Mouse (Mus musculus) liver, postnatal 0 days (tissue): ENCODE measurements around the gene Cd80. TPM values are rescaled to one million over a fixed set of nuclear protein-coding genes. Genes with fewer than 3 reads are reported as not detected.
A peak's percentile ranks its signal among the peaks of the same experiment; 100 is the strongest.

Experiments
- ATAC-seq: fragments of 200-750 bp; cut with Nextera tagmentation; 2 replicates; pipeline ENCODE4 v1.8.0; 2017; ENCODE audit warnings: mild to moderate bottlenecking, moderate library complexity
- DNase-seq: peaks from one replicate; pipeline ENCODE4 v3.0.0-alpha.2; 2016
- H3K27ac ChIP-seq: fragments of 300-500 bp; sonication (generic); 2 replicates; pipeline ENCODE4 v1.5.1; 2014; ENCODE audit warnings: antibody characterized with exemption, moderate library complexity, mild to moderate bottlenecking, low read depth
- H3K27me3 ChIP-seq: fragments of 300-500 bp; sonication (generic); 2 replicates; pipeline ENCODE4 v1.6.1; 2014; ENCODE audit warnings: low read length, control low read depth, mixed read lengths; ENCODE audit not compliant: insufficient read depth
- H3K36me3 ChIP-seq: fragments of 300-500 bp; sonication (generic); replicated peaks from 2 replicates; pipeline ENCODE4 v1.6.1; 2014; ENCODE audit warnings: mild to moderate bottlenecking, control low read depth, low read length, moderate library complexity, mixed read lengths; ENCODE audit not compliant: insufficient read depth
- H3K4me1 ChIP-seq: fragments of 300-500 bp; sonication (generic); 2 replicates; pipeline ENCODE4 v1.6.1; 2014; ENCODE audit warnings: antibody characterized with exemption, mild to moderate bottlenecking, control low read depth; ENCODE audit not compliant: insufficient read depth
- H3K4me2 ChIP-seq: fragments of 300-500 bp; sonication (generic); 2 replicates; pipeline ENCODE4 v1.6.1; 2014; ENCODE audit warnings: low read depth, mild to moderate bottlenecking, low read length, moderate library complexity, mixed read lengths
- H3K4me3 ChIP-seq: fragments of 300-500 bp; sonication (generic); 2 replicates; pipeline ENCODE4 v1.5.1; 2014; ENCODE audit warnings: low read depth, low read length
- H3K9ac ChIP-seq: fragments of 300-500 bp; sonication (generic); replicated peaks from 2 replicates; pipeline ENCODE4 v1.6.1; 2014; ENCODE audit warnings: mild to moderate bottlenecking, moderate library complexity
- H3K9me3 ChIP-seq: fragments of 300-500 bp; sonication (generic); 2 replicates; pipeline ENCODE4 v1.6.1; 2016; ENCODE audit warnings: mild to moderate bottlenecking, control low read depth, low read length, mixed read lengths
- CTCF ChIP-seq: sonication (generic); IDR thresholded peaks from 2 replicates; pipeline ENCODE4 v1.5.1; 2016; ENCODE audit warnings: antibody characterized with exemption, low read depth
- EP300 ChIP-seq: IDR thresholded peaks from 2 replicates; pipeline ENCODE4 v1.6.1; 2016; ENCODE audit warnings: antibody characterized with exemption, low read depth, mild to moderate bottlenecking
- WGBS: fragments of 180-500 bp; shearing (Covaris S2); extraction: QIAGEN DNeasy Blood & Tissue Kit; methylation state at CpG from one replicate; pipeline ENCODE4 v1.1.7; 2014; ENCODE audit not compliant: insufficient replicate concordance; 5-methylcytosine and 5-hydroxymethylcytosine counted together
- polyA plus RNA-seq: library from polyadenylated mRNA; unstranded; fragments of >200 nt; fragmentation: Nextera tagmentation; extraction: Ambion mirVana; gene quantifications from 2 replicates; pipeline ENCODE4 v1.2.1, GENCODE M21; 2015

Cd80 gene
- polyA plus RNA-seq, 1 experiment from 2014 or later = 0.15 TPM

GRCm38 (mm10) chr16:38506041-38506634 lies 50.8 kb downstream of the Cd80 start:
- ATAC-seq = peak; percentile 74
- H3K27me3 ChIP-seq = no peaks in the 10 kb centered on the region
- no peak overlapping the region for H3K27ac ChIP-seq
- peak; percentile 63 for DNase-seq
- H3K9me3 ChIP-seq = no peaks in the 10 kb centered on the region
- no peaks in the 10 kb centered on the region for H3K4me1 ChIP-seq
- no peak overlapping the region for H3K4me3 ChIP-seq
- H3K36me3 ChIP-seq = peaks cover 43% of the 10 kb centered on the region
- 60% methylated on average over 4 of the region's 4 CpGs for WGBS
- H3K4me2 ChIP-seq = no peak overlapping the region
- H3K9ac ChIP-seq = no peak overlapping the region
- TF ChIP-seq CTCF = peak; percentile 99
- TF ChIP-seq EP300 = no peak

GRCm38 (mm10) chr16:38510846-38511245 lies 55.5 kb downstream of the Cd80 start:
- Histone ChIP-seq H3K4me3 (no peak overlapping the region), H3K4me2 (no peak overlapping the region), H3K4me1 (no peaks in the 10 kb centered on the region), H3K27ac (no peak overlapping the region), H3K9ac (no peak overlapping the region), H3K27me3 (no peaks in the 10 kb centered on the region), H3K9me3 (no peaks in the 10 kb centered on the region), H3K36me3 (peaks cover 20% of the 10 kb centered on the region)
- ATAC-seq (no peak), DNase-seq (no peak)
- WGBS = 95% methylated on average over 2 of the region's 2 CpGs
- TF ChIP-seq CTCF = no peak
- no peak for TF ChIP-seq EP300

GRCm38 (mm10) chr16:38519140-38519539 lies 63.8 kb downstream of the Cd80 start:
- H3K27ac ChIP-seq = no peak overlapping the region
- no peak for DNase-seq
- TF ChIP-seq CTCF (no peak), EP300 (no peak)
- no peaks in the 10 kb centered on the region for H3K27me3 ChIP-seq
- H3K4me1 ChIP-seq = peaks cover 8% of the 10 kb centered on the region
- H3K4me2 ChIP-seq = no peak overlapping the region
- no peaks in the 10 kb centered on the region for H3K9me3 ChIP-seq
- H3K36me3 ChIP-seq = peaks cover 11% of the 10 kb centered on the region
- H3K9ac ChIP-seq = no peak overlapping the region
- 85% methylated on average over 2 of the region's 2 CpGs for WGBS
- ATAC-seq = no peak
- no peak overlapping the region for H3K4me3 ChIP-seq

GRCm38 (mm10) chr16:38521211-38521987 lies 66.0 kb downstream of the Cd80 start:
- peak overlapping the region; percentile 58; the same call in 1 of the 2 replicates for H3K9ac ChIP-seq

GRCm38 (mm10) chr16:38522129-38523084 lies 67.0 kb downstream of the Cd80 start, which contains the start of gene Timmdc1:
TSS of gene Timmdc1 (minus strand) at chr16:38522663.
- under 1% methylated on average over 73 of the region's 73 CpGs for WGBS
- DNase-seq (peak; percentile 97), ATAC-seq (peak; percentile 98)
- Histone ChIP-seq H3K4me1 (peaks cover 8% of the 10 kb centered on the region), H3K36me3 (peaks cover 14% of the 10 kb centered on the region), H3K27me3 (no peaks in the 10 kb centered on the region), H3K9ac (peak within 1 kb of the TSS; percentile 75), H3K4me2 (peak within 1 kb of the TSS; percentile 74), H3K4me3 (peak within 1 kb of the TSS; percentile 73), H3K27ac (peak within 1 kb of the TSS; percentile 94), H3K9me3 (no peaks in the 10 kb centered on the region)
- TF ChIP-seq EP300 = peak; percentile 74
- TF ChIP-seq CTCF = peak; percentile 47; the same call in 1 of the 2 replicates

More at GRCm38 (mm10) chr16:38521211-38521987, 66.0 kb downstream of the Cd80 start:
- no peak for ATAC-seq
- H3K27ac ChIP-seq = peak overlapping the region; percentile 69; the same call in 1 of the 2 replicates
- peak overlapping the region; percentile 73 for H3K4me3 ChIP-seq
- H3K27me3 ChIP-seq = no peaks in the 10 kb centered on the region
- no peak for TF ChIP-seq EP300
- DNase-seq = no peak
- peak overlapping the region; percentile 74 for H3K4me2 ChIP-seq
- peaks cover 18% of the 10 kb centered on the region for H3K36me3 ChIP-seq
- 33% methylated on average over 8 of the region's 8 CpGs for WGBS
- peaks cover 8% of the 10 kb centered on the region for H3K4me1 ChIP-seq
- H3K9me3 ChIP-seq = no peaks in the 10 kb centered on the region
